Mouse (Mus musculus) kidney, adult 11 months (tissue): ENCODE measurements at regions not wholly inside any gene's neighbourhood (a gene's known extent, or its start where the extent isn't known, plus 50 kb on each side); places are given as distances from the start of the nearest gene placed in this dataset.
A peak's percentile ranks its signal among the peaks of the same experiment; 100 is the strongest.

Experiments used
- DNase-seq: peaks from one replicate; pipeline ENCODE4 v3.0.0; 2022

GRCm38 (mm10) chr4:153227680-153228420 is 254.8 kb downstream of the Ajap1 start:
- DNase-seq: no peak

DNA sequence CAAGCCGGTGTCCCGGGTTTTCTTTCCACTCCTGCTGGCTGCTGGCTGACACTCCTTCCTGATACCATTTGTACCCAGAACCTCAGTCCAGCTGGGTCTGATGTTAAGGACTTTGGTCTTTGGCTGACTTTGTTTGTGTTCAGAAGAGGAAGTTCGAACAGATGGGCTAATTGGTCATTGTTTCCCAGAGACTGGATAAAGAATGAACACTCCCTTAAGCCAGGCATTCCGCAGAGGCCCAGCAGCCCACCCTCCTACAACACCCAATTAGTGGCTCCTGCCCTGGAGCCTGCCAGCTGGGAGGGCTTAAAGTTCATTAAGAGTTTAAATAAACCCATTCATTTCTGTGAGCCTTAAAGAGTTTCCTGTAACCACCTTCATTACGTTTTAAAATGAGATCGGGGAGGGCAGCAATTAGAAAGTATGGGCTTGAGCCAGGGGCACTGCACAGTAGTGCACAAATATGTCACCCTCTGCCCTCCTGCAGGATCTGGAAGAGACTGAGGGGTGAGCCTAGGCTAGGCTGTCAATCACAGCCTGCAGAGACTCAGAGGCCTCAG is 257.9 kb downstream of the Ajap1 start:
- no peak for DNase-seq

GRCm38 (mm10) chr4:153223019-153223418 is 259.6 kb downstream of the Ajap1 start:
- no peak for DNase-seq

GRCm38 (mm10) chr4:153220485-153220884 is 262.1 kb downstream of the Ajap1 start:
- no peak for DNase-seq

- no peak for DNase-seq
These were observed 262.5 kb downstream of the Ajap1 start for GRCm38 (mm10) chr4:153220074-153220473.

- DNase-seq: peak; percentile 38
These were observed 265.1 kb downstream of the Ajap1 start for GRCm38 (mm10) chr4:153217541-153217980.

GRCm38 (mm10) chr4:153212095-153212494 is 270.5 kb downstream of the Ajap1 start:
- DNase-seq: no peak

GRCm38 (mm10) chr4:153208822-153209221 is 273.8 kb downstream of the Ajap1 start:
- no peak for DNase-seq

GRCm38 (mm10) chr4:153208215-153208614 is 274.4 kb downstream of the Ajap1 start:
- DNase-seq: no peak

- DNase-seq: no peak
These were observed 275.0 kb downstream of the Ajap1 start for GRCm38 (mm10) chr4:153207578-153208102.

DNA sequence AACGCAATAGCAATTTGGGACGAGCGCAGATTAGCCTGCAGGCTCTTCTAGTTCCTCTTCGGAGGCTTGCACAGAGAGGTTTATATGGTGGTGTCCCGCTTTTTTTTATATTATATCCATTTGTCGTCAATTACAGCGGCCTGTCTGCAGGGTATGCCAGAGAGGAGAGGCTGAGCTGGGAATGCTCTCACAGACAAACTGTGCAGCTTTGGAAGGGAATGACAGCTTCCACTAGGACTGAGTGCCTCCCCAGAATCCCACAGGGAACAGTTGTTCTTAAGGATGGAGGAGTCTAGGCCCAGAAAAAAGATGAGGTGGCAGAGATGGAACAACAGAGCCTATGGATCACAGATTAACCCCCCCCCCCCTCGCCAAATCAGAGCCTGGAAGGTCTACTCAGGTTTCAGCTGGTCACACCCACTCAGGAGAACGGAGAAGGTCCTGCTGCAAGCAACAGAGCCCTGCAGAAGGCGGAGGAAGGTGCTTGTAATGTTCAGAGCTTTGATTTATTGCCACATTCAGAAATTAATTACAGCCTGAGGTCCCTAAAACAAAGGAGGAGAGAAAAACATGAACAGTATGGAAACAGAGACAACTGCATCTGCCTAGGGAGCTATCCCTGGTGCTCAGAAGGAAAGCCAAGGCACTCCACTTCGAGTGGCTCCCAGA is 275.7 kb downstream of the Ajap1 start:
- no peak for DNase-seq

GRCm38 (mm10) chr4:153204764-153205163 is 277.8 kb downstream of the Ajap1 start:
- DNase-seq: no peak

DNA sequence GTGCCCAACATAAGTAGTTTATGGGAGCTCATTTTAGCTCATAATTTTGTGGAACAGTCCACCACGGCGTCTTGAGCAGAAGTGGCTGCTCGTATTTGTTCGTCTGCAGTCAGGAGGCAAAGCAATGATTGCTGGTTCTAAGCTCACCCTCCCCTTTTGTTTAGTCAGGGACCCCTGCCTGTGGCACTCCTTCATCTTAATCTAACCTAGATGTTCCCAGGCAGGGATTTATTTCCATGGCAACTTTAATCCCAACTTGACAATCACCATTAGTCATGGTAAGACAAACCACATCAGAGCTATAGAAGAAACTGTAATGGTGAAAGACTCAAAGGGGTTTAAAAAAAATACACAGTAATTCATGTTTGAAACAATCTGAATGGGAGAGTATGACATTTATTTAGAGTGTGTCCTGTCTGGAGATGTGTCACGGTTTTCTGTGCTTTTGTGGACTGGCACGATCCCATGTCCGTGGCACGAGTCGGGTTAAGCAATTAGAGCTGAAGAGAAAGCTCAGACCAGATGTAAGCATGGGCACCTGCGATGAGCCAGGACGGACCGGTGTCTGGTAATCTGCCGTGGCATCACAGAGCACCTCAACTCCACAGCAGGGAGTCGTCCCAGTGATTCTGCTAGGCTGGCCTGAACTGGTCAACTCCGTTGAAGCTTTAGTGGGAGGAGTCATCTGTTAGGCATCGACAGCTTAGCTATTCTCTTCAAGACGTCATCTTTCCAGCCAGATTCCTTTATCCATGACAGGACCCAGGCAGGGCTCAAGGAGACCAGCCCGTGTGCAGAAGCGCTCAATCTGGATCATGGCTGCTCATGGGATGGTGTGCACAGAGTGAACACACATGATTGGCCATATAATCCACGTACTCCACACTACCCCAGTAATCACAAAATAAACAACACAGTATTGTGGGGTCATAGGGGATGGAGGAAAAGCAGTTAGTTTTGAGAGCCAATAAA is 281.5 kb downstream of the Ajap1 start:
- no peak for DNase-seq

GRCm38 (mm10) chr4:153189485-153189884 is 293.1 kb downstream of the Ajap1 start:
- DNase-seq: peak; percentile 11

- DNase-seq: no peak
These were observed 294.0 kb downstream of the Ajap1 start for GRCm38 (mm10) chr4:153188504-153189031.

- DNase-seq: no peak
These were observed 294.6 kb downstream of the Ajap1 start for GRCm38 (mm10) chr4:153187959-153188503.

- no peak for DNase-seq
These were observed 305.1 kb downstream of the Ajap1 start for GRCm38 (mm10) chr4:153177496-153177895.

DNA sequence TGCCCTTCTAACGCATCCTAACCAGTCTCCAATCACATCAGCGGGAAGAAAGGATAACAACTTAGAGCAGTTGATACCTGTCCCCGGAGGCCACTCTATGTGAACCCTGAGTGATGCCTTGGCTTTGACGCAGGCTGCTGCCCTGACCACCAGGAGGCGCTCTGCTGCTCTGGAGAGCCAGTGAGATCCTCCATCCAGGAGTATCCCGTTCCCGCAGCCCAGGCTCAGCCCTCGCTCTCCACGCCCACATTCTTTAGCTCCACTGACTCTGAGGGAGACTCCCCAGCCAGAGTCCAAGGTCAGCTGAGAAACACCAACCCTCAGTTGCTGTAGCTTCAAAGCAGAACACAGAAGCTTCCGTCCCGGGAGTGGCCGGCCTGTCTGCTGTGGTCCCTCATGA is 307.0 kb downstream of the Ajap1 start:
- DNase-seq: peak; percentile 36

DNA sequence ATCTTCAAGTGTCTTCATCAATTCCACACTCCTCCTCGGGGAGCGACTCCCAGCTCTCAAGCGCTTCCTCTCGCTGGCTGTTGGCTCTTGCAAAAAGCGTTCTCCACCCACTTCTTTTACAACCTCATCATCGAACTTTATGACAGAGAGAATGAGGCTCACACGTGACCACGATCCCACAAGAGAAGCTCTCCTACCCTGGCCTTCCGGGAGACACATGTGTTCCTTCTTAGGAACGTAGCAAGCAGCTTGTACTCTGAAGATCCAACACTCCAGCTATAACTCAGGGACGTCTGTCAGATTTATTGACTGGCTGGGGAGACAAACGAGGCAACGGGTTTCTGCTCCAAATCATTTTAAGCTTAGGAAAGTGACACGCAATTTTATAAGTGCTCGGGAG is 307.5 kb downstream of the Ajap1 start:
- no peak for DNase-seq

GRCm38 (mm10) chr4:153169991-153170390 is 312.6 kb downstream of the Ajap1 start:
- no peak for DNase-seq

GRCm38 (mm10) chr4:153164810-153165209 is 317.8 kb downstream of the Ajap1 start:
- no peak for DNase-seq

GRCm38 (mm10) chr4:153160115-153160514 is 322.5 kb downstream of the Ajap1 start:
- DNase-seq: no peak
